Mouse (Mus musculus) heart, adult 2 months (tissue): ENCODE measurements around the gene Pml. TPM values are rescaled to one million over a fixed set of nuclear protein-coding genes. Genes with fewer than 3 reads are reported as not detected.
A peak's percentile ranks its signal among the peaks of the same experiment; 100 is the strongest.

Experiments used
- DNase-seq, 2 experiments: peaks; one replicate each; pipeline ENCODE4 v3.0.0; 2021
- H3K27ac ChIP-seq: fragments of 200-600 bp; 2 replicates; pipeline ENCODE4 v1.8.1; 2022
- H3K27me3 ChIP-seq: fragments of 200-500 bp; 2 replicates; pipeline ENCODE4 v1.6.1; 2012; ENCODE audit warnings: mild to moderate bottlenecking, low read length, inconsistent platforms, mixed read lengths; ENCODE audit not compliant: control insufficient read depth, insufficient read depth
- H3K36me3 ChIP-seq: fragments of 200-500 bp; 2 replicates; pipeline ENCODE4 v1.6.1; 2012; ENCODE audit warnings: low read length, inconsistent platforms; ENCODE audit not compliant: control insufficient read depth, insufficient read depth
- H3K4me1 ChIP-seq: fragments of 200-500 bp; 2 replicates; pipeline ENCODE4 v1.6.1; 2011; ENCODE audit warnings: low read length; ENCODE audit not compliant: control insufficient read depth, insufficient read depth
- H3K4me3 ChIP-seq: fragments of 200-600 bp; 2 replicates; pipeline ENCODE4 v1.8.1; 2022
- H3K79me2 ChIP-seq: fragments of 200-500 bp; replicated peaks from 2 replicates; pipeline ENCODE4 v1.6.1; 2012; ENCODE audit warnings: mild to moderate bottlenecking, inconsistent platforms, low read length, moderate library complexity, mixed read lengths; ENCODE audit not compliant: control insufficient read depth, insufficient read depth
- H3K9ac ChIP-seq: fragments of 200-500 bp; 2 replicates; pipeline ENCODE4 v1.6.1; 2012; ENCODE audit warnings: low read depth, mild to moderate bottlenecking, control low read depth, inconsistent platforms, low read length, mixed read lengths
- CTCF ChIP-seq: fragments of 200-600 bp; IDR thresholded peaks from 2 replicates; pipeline ENCODE4 v1.8.1; 2022; ENCODE audit warnings: antibody characterized with exemption, mild to moderate bottlenecking, moderate library complexity
- EP300 ChIP-seq: fragments of 200-500 bp; IDR thresholded peaks from 2 replicates; pipeline ENCODE4 v1.6.1; 2011; ENCODE audit warnings: low read depth, low read length, control low read depth; ENCODE audit not compliant: insufficient read depth
- POLR2A ChIP-seq: fragments of 200-500 bp; IDR thresholded peaks from 2 replicates; pipeline ENCODE4 v1.6.1; 2011; ENCODE audit warnings: mild to moderate bottlenecking, low read depth, low read length, control low read depth; ENCODE audit not compliant: insufficient read depth
- WGBS: fragments of 180-500 bp; shearing (Covaris S2); methylation state at CpG from one replicate; pipeline ENCODE4 v1.1.7; 2018; 5-methylcytosine and 5-hydroxymethylcytosine counted together
- intact Hi-C: fragments of 180-260 bp; cut with DNase I; formaldehyde crosslinking; loops from one replicate; pipeline ENCODE4 v1.15.1; 2025
- polyA plus RNA-seq: library from polyadenylated mRNA; depleted of rRNA; stranded (reverse); fragments of >200 nt; gene quantifications from 2 replicates; pipeline ENCODE4 v1.2.3, GENCODE M21; 2012
- total RNA-seq, 2 experiments: library from RNA; stranded (reverse); gene quantifications; 2 replicates each; pipeline ENCODE4 v1.2.3; 2021

Gene Pml
- total and polyA plus RNA-seq, 3 experiments: 7.5 to 10.4 (median 8.2) TPM

DNA sequence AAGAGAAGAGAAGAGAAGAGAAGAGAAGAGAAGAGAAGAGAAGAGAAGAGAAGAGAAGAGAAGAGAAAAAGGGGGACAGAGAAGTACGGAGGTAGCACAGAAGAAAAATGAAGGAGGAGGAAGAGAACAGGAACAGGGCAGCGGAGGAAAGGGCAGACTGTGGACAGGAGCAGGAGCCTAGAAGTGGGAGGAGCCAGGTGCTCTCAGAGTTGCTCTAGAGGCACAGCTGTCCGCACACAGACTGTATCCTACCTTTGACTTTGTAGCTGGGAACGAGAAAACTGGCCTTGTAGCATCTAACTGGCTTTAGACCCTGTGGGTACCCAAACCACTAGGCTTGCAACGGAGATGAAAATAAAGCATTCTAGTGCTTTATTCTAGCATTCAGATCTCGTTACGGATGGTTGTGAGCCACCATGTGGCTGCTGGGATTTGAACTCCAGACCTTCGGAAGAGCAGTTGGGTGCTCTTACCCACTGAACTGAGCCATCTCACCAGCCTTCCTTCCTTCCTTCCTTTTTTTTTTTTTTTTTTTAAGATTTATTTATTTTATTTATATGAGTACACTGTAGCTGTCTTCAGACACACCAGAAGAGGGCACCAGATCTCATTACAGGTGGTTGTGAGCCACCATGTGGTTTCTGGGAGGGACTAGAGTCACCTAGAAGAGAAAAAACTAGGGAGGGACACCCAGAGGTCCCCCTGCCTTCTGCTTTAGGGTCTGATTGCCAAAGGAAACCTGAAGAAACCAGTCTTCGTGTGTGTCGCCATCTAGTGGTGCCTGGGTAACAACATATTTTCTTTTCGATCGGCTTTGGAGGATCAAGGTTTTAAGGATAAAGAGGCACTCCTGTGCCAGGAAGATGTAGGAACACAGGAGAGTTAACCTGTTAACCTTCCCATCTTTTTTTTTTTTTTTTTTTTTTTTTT is 19.1 kb upstream of the Pml start:
- intact Hi-C loops: loop anchor here (2.0 kb wide), 1 partner anchor 16 kb away; the partner anchor contains the start of gene Stoml1
- Histone ChIP-seq H3K27ac (no peak overlapping the region), H3K79me2 (no peaks in the 10 kb centered on the region), H3K9ac (no peak overlapping the region), H3K27me3 (no peaks in the 10 kb centered on the region), H3K4me1 (peaks cover 3% of the 10 kb centered on the region; the same call in 1 of the 2 replicates), H3K36me3 (no peaks in the 10 kb centered on the region), H3K4me3 (no peak overlapping the region)
- peak; percentile 78 for TF ChIP-seq CTCF
- no peak for TF ChIP-seq POLR2A
- TF ChIP-seq EP300: 0 out of 2 replicates have a peak, but pooled peaks have one; percentile 21
- WGBS: 49% methylated on average over 12 of the region's 12 CpGs
- peak; percentile 55 to 61 for DNase-seq

DNA sequence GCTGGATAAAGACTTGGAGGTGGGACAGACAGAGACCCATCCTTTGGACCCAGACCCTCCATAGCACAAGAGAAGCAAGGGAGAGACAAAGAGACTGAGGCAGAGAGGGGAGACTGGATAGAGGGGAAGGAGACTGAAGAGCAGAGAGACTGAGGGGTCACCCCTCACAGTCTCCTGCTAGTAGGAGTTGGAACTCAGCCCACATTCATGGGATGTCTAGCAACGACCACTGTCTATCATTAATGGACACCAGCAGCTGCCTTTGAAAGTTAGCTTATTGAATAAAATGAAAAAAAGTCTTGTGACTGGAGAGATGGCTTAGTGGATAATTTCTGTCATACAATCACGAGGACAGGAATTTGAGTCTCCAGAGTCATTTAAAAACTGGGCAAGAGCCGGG is 17.5 kb upstream of the Pml start:
- H3K79me2 ChIP-seq: no peaks in the 10 kb centered on the region
- WGBS: 56% methylated on average over 3 of the region's 3 CpGs
- peak overlapping the region; percentile 51 for H3K27ac ChIP-seq
- no peaks in the 10 kb centered on the region for H3K27me3 ChIP-seq
- TF ChIP-seq CTCF: no peak
- TF ChIP-seq POLR2A: no peak
- no peak for TF ChIP-seq EP300
- intact Hi-C loops: loop anchor here (2.0 kb wide), 1 partner anchor 40 kb away; no protein-coding TSS in a partner anchor
- H3K4me1 ChIP-seq: peaks cover 1% of the 10 kb centered on the region; the same call in 1 of the 2 replicates
- no peaks in the 10 kb centered on the region for H3K36me3 ChIP-seq
- H3K9ac ChIP-seq: no peak overlapping the region
- H3K4me3 ChIP-seq: no peak overlapping the region
- no peak for DNase-seq

DNA sequence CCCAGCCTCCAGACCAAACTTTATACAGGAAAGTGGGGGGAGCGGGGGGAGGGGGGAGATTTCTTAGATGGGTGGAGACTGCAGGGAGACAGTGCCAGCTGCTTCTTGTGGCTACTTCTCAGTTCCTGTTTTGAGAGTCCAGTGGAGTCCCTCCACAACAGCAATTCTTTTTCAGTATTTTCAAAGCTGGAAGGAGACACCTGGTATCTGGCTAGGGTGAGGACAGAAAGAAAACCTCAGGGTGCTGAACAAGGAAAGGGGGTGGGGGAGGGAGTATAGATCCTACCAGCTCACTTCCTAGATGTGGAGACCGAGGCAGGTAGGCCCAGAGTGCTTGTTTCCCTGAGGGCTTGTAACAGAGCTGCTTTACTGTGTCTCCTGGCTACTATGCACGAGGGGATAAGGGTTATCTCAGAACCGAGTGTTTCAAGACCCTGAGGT is 17.0 kb upstream of the Pml start:
- no peak for DNase-seq
- no peaks in the 10 kb centered on the region for H3K27me3 ChIP-seq
- WGBS: 26% methylated on average over 4 of the region's 4 CpGs
- no peak overlapping the region for H3K9ac ChIP-seq
- peak overlapping the region; percentile 51 for H3K27ac ChIP-seq
- intact Hi-C loops: loop anchor here (2.0 kb wide), 1 partner anchor 40 kb away; no protein-coding TSS in a partner anchor
- H3K4me3 ChIP-seq: no peak overlapping the region
- peaks cover 1% of the 10 kb centered on the region; the same call in 1 of the 2 replicates for H3K4me1 ChIP-seq
- H3K36me3 ChIP-seq: no peaks in the 10 kb centered on the region
- TF ChIP-seq EP300: no peak
- TF ChIP-seq CTCF: no peak
- no peak for TF ChIP-seq POLR2A
- no peaks in the 10 kb centered on the region for H3K79me2 ChIP-seq

DNA sequence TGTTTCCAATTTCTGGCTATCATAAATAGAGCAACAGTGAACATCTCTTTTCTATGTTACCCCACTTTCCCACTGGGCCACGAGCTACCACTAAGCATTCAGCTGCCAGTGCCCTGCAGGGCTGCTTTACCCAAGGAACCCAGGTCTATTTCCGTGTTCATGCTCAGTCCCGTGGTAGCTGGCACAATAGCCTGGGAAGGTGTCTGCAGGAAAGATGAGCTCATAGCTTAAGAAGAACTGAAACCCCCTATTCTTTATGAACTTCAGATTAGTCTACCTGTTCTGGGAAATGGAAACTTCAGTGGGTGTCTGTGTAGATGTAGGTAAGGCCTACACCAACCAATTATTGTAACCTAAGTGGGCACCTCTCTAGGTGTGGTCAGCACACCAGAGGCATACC is 15.8 kb upstream of the Pml start:
- H3K9ac ChIP-seq: no peak overlapping the region
- H3K36me3 ChIP-seq: no peaks in the 10 kb centered on the region
- TF ChIP-seq CTCF (no peak), EP300 (no peak), POLR2A (no peak)
- no peaks in the 10 kb centered on the region for H3K79me2 ChIP-seq
- peaks cover 1% of the 10 kb centered on the region; the same call in 1 of the 2 replicates for H3K4me1 ChIP-seq
- 41% methylated on average over 3 of the region's 3 CpGs for WGBS
- no peak overlapping the region for H3K27ac ChIP-seq
- intact Hi-C loops: no loop called here
- H3K4me3 ChIP-seq: no peak overlapping the region
- H3K27me3 ChIP-seq: no peaks in the 10 kb centered on the region
- no peak for DNase-seq

DNA sequence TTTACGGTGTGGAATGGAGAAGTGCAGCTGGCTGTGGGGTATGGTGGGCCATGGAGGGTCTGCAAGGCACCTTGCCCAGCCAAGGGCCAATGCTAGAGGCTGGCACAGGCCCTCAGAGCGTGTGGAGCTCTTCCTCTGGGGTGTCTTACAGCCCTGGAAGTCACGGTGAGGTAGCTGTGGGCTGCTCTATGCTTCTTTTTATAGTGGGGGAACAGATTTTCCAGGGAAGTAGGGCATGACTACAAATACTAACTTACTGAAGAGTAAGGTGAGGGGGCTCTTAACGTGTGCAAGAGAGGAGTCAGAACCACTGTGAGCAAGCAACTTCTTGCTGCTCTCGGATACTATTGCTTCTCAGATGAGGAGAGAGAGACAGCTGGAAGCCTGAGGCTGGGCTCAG is 12.9 kb upstream of the Pml start:
- H3K4me3 ChIP-seq: no peak overlapping the region
- no peak for DNase-seq
- no peak overlapping the region for H3K27ac ChIP-seq
- no peak overlapping the region for H3K9ac ChIP-seq
- no peak for TF ChIP-seq CTCF
- no peak for TF ChIP-seq POLR2A
- TF ChIP-seq EP300: no peak
- no peaks in the 10 kb centered on the region for H3K79me2 ChIP-seq
- intact Hi-C loops: no loop called here
- H3K27me3 ChIP-seq: no peaks in the 10 kb centered on the region
- WGBS: 99% methylated on average over 5 of the region's 5 CpGs
- H3K36me3 ChIP-seq: no peaks in the 10 kb centered on the region
- H3K4me1 ChIP-seq: peaks cover 1% of the 10 kb centered on the region; the same call in 1 of the 2 replicates
